Mouse (Mus musculus): ENCODE results near the gene Mcu.

Mcu gene

DNA sequence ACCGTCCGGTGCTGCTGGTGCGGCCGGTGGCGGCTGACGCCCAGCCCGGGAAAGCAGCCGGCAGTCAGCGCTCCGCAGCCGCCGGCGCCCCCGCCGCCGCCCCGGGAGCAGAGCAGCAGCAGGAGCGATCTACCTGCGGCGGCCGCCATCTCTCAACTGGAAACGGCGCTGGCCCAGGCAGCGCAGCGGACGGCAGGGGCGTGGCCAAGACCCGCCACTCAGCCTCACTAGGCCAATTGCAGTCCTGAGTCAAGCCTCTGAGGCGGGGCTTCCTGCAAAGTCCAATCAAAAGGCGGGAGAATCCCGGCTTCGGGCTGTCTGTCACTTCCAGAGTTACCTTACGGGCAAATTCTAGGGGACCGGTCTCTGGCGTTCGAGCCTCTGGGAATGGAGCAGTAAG lies at the start of gene Mcu:
TSS of gene Mcu (minus strand) at position 171 of the 400 bp plus-strand sequence.
- peak; percentile 95 for DNase-seq (ENCODE audit: low read depth)

DNA sequence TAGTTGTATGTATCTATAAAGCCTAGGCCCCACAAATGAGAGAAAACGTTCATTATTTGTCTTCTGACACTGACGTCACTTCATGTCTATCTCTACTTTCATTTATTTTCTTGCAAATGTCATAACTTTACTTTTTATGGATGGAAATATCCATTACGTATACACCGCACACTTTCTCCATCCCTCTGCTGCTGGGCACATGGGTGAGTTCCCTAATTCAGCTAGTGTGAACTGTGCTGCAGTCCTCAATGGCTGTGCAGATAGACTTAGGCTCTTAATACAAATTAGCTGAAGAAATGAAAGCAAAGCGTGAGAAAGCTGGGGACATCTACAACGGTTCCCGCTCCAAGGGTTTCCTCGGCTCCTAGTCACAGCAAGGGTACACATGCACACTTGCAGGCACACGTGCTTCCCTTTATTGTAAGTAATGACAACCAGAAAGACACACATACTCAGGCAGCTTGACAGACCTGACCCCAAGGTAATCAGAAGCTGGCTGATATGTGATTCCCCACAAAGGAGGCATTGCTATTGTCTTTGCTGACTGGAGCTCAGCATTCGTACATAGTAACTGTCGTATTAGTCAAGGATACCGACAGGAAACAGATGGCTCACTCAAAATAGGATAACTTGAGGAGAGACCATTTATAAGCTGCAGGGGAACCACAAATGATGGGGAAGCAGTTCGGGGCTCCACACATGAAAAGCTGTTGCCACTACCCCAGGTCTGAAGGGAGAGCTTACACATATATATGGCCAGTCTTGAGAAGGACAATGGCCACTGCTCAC lies 49.2 kb upstream of the Mcu start:
- DNase-seq (ENCODE audit: low read depth), result peak; percentile 83

DNA sequence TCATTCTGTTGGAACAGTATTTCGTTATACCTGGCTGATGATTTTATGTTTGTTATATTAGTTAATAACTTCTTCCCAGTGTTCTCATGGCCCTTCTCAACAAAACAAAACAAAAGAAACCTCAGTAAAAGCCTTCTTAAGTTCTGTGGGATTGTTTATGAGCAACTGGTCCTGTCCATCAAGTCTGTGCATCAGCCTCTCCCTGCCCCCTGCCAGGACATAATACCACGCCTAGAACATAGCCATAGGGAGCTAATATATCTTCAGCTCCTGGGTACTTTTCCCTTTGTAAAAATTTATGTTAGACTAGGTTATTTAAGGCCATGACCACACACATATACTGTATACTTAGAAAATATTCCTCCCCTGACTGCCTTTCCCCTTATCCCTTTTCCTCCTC lies 48.3 kb upstream of the Mcu start:
- DNase-seq (ENCODE audit: low read depth), result no peak

DNA sequence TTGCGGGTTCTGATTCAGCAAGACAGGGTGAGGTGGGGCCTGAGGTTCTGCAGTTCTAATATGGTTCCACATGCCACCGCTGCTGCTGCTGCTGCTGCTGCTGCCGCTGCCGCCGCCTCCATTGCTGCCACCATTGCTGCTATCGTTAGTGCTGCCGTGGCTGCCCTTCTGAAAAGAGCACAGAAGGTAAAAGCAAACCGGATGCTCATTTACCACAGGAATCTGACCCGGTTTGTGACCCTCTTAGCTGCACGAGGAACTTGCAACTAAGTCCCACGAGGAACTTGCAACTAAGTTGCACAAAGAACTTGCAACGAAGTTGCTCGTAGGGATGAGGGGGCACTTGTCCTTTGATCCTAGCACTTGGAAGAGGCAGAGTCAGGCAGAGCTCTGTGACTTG lies 40.3 kb upstream of the Mcu start:
- DNase-seq (ENCODE audit: low read depth), result no peak

DNA sequence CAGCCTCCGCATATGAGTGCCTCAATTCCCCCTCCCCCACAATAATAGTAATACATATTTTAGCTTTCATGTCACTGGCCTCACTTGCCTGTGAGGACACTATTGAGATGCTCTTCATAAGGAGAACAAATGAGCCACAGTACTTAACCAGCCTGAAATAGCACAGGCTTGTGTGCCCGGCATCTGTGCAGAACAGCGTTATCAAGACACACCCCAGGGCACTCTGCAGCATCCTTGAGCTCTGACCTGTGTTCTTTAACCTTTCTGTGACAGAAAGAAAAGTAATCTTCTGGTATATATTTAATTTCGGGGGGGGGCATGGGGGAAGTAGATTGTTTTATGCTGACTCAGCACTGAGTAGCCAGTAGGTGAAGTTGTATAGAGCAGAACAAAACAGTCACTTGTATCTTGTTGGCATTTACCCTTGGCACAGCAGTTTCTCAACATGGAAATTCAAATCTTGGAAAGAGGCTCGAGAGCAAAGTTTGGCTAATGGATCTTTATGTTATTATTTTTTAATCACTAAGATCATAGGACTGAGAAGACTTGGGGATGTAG lies 30.4 kb upstream of the Mcu start:
- no peak for DNase-seq (ENCODE audit: low read depth)

DNA sequence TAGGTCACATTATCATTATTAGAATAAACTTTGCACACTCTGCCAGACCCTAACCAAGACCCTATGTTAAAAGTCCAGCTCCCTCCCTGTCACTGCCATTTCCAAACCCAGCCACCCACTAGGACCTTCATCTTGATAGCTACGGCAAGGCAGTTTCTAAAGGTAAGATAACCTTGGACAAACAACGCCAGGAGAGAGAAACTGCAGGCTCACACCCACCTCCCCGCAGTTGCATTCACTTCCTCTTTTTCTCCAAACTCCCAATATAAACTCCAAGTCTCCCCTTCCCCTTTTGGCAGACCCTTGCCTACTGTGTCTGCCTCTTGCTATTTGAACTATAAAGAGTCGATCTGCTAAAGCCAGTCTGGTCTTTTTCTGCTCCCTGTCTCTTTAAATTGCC lies 28.7 kb upstream of the Mcu start:
- DNase-seq (ENCODE audit: low read depth), result no peak

DNA sequence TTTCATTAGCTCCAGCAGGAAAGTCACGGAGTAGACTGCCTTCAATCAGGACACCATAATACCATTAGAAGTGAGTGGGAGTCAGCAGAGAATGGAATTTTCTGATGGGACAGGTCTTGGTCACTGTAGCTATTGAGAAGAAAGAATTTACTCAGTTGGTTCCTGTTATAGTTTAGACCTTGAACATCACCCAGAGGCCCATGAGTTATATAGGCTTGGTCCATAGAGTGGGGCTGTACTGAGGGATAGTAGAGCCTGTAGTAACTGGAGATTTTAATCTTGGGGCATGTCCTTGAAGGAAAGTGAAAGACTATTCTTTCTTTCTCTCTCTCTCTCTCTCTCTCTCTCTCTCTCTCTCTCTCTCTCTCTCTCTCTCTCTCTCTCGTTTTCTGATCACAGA lies 28.2 kb upstream of the Mcu start:
- DNase-seq (ENCODE audit: low read depth), result no peak

DNA sequence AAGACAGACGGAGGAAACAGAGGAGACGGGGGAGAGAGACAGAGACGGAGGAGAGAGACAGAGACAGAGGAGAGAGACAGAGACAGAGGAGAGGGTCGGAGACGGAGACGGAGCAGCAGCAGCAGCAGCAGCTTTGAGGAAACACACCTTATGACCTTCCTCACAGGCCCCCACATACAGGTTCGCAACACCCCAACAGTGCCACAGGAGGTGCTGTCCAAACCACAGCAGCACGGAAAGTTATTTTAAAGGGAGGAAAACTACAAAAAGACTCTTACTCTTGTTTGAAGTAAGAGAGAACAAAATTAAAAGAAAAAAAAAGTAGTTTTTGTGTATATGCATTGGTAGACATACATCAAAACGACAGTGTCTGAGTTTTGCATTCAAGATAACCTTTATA lies 27.2 kb upstream of the Mcu start:
- DNase-seq (ENCODE audit: low read depth), result no peak

DNA sequence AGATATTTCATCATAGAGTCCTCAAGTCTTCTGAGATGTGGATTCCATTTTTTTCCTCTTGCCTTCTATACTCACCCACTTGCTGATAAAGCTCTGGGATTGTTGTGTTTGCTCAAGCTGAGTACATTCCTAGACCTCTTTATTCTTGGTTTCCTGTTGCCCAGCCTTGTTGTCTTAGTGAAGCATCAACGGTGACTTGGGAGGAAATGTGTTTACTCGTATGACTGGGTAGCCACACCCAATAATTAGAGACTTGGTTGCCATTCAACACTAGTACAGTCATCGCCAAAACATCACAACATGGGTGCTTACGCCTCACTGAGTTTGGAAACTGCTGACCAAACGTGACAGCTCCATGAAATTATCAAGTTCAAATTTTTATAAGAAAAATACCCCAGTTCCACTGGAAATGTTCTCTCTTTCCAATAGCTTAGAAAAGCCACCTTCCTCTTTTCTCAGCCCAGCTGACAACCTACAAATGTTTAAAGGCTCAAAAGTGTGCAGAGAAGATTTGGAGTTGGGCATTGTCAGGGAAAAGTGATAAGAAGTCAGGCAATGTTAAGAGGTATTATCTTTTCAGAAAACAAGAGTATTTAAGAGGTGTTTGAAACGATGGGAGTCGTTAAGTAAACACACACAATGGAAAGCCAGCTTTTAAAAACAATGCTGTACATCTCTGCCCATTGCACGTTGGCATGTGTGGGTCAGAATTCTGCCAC lies 26.3 kb upstream of the Mcu start:
- no peak for DNase-seq (ENCODE audit: low read depth)

DNA sequence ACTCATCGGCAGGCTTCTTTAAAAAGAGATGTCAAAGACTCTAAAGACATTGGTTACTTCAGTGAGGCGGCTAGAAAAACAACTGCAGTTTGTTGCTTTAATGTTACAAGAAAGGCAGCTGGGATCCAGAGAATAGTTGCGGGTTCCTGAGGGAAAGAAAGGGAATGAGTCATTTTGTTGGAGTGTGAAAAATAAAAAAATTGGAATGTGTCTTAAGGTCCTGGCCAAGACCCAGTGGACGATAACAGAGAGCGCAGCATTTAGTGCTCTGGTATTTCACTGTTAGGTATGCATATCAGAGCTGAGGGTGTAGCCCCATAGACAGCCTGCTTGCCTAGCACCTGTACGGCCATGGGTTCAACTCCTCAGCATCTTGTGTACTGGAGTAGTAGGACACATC lies 22.1 kb upstream of the Mcu start:
- no peak for DNase-seq (ENCODE audit: low read depth)

DNA sequence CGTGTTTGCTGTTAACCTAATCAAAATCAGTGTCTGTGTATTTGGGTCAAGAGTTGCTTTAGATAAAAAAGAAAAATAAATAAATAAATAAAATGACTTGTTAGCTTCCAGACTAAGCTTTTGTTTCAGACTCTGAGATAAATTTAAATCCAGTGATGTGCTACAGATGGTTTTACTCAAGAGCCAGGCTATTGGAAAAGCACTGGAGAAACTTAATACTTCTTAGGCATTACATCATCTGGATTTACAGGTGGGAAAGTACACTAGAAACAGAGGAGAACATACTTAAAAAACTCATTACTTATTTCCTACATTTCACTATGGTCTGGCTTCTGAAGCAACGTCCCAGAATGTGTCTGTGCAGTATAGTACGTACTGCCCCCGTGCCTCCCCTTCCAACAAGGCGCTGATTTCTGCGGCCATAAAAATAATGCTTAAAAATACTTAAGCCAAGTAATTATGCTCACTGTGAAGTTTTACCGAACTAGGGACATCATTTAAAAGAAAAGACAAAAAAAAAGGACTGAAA lies 21.2 kb upstream of the Mcu start:
- no peak for DNase-seq (ENCODE audit: low read depth)

DNA sequence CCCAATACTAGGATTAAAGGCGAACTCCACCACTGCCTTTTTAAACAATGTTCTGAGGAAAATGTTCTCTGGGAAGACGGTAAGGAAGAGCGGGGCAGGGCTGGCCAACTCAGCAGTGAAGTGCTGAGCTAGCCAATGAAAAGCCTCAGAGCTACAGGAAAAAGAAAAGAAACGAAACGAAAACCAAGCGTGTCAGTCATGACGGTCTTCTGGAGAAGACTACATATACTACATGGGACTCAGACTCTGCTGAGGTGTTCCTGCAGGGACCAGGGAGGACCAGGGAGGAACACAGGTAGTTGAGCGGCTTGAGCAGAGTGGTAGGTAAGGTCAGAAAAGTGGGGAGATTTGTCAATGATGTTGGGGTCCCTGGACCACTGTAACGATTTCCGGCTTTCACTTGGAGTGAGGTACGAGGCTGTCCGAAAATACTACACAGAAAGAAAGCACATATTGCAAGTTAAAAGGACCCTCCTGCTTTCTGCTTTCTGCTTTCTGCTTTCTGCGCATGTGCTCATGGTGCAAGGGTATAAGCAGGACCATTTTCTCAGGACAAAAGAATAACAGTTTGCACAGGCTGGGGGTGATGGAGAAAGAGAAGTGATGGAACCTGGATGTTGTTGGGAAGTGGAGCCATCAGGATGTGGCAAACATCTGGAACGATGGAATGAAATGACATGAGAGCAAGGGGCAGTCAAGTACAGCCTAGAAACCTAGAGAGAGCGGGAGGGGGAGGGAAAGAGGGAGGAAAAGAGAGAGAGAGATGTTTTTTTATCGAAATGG lies 20.4 kb upstream of the Mcu start:
- DNase-seq (ENCODE audit: low read depth), result peak; percentile 71

DNA sequence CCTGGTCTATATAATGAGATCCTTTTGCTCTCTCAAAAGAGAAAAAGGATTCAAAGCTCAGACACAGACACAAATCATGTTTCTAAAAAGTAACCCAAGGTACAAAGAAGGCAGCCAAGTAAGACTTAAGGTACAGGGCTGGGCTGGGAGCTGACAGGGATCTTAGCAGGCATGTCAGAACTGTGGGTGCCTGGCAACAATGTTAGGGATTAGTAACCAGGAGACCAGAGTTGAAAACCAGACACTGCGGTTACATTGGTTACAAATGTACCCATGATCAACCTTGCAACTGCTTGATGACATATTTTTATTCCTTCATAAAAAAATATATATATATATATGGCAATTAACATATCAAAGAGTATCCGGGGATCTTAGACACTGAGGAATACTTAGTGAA lies 19.6 kb upstream of the Mcu start:
- no peak for DNase-seq (ENCODE audit: low read depth)

DNA sequence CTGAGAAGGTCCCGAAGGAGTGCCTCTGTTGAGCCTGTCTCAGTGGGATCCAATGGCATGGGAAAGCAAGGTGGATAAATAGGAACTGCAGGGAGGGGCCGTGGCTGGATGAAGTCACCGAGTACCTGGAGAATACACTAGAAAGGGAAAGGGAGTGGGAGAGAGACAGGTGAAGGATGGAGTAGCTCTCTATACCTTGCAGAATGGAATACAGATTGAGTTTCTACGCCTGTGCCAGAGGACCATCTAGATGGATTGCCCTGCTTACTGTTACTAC lies 13.0 kb upstream of the Mcu start:
- DNase-seq (ENCODE audit: low read depth), result no peak

DNA sequence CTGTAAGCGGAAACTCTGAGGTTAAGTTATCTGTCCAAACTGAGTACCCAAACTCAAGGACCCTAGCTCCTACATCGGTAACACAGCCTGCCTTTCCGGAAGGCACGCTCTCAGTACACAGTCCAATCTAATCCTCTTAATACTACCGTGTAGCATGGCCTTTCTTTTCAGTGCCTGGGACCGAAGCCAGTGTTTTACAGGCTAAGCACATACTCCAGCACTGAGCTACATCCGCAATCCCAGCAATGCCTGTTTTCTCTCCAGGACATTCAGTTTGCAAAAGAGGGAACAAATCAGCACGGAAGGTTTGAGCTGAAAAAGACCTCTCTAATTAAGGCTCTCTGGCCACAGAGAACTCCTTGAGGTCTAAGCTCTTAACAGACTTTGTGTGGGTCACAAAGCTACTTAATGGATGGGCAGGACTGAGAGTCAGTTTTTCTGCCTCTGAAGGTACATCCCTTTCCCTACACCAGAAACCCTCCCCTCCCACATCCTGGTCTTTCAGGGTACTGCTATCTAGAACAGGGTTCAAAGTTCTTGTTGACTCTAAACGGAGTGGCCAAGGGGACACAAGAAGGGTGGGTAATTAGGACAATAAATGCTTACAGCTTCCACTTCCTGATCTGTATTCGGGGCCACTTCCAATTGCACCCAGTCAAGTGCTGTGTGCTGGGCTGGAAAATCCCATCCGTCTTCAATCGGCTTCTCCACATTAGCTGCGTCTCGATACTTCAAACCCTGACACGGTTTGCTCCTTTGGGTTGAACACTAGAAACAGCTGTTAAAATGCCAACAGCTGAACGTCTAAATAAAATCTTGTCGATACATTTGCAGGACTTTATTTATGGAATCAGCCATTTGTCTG lies 12.4 kb upstream of the Mcu start:
- DNase-seq (ENCODE audit: low read depth), result no peak

DNA sequence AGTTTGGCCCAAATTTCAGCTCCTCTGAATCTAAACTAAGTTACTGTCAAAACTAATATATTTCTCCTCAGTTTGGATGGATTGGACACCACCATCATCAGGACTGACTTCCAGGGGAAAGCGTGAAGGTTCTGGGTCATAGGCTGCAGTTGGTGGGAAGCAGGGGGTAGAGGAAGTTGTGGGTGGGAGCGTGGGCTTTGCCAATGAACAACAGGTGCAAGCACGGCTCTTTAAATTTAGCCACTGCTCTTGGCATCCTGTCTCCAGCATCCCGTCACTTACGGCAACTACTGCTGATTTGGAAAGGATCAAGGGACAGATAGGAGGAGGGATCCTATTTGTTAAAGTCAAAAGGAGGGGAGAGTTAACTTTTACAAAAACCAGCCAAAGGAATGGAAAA lies 7.0 kb upstream of the Mcu start:
- DNase-seq (ENCODE audit: low read depth), result no peak

DNA sequence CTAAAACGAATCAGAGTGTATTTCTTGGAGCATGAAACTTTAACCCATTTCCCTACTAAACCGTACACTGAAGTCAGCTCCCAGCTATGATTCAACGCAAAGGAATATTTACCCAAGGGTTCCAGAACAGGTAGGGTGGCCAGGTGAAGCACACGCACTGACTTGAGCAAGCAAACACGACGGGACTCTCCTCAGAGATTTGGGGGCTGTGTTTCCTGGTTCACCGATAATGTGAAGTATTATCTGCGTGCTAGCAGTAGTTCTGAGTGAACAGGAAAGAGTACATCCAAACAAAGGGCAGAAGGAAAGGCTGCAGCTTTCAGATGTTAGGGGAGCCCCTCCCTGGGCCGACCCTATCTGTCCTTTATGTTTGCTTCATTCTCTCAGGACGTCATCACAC lies 4.9 kb upstream of the Mcu start:
- DNase-seq (ENCODE audit: low read depth), result no peak

DNA sequence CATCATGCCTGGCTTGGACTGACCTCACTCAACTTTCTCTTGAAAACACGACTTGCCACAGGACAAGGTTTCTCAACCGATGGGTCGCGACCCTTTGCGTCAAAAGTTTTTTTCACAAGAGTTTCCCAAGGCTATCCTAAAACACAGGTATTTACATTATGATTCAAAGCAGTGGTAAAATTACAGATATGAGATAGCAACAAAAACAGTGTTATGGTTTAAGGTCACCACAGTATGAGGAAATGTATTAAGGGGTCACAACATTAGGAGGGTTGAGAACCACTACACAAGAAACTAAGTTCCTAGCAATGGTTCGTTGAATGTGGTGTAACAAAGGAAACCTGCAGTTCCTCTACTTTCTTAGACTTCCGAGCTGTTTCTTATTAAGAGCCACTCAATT lies 1.3 kb upstream of the Mcu start:
- DNase-seq (ENCODE audit: low read depth), result peak; percentile 66

DNA sequence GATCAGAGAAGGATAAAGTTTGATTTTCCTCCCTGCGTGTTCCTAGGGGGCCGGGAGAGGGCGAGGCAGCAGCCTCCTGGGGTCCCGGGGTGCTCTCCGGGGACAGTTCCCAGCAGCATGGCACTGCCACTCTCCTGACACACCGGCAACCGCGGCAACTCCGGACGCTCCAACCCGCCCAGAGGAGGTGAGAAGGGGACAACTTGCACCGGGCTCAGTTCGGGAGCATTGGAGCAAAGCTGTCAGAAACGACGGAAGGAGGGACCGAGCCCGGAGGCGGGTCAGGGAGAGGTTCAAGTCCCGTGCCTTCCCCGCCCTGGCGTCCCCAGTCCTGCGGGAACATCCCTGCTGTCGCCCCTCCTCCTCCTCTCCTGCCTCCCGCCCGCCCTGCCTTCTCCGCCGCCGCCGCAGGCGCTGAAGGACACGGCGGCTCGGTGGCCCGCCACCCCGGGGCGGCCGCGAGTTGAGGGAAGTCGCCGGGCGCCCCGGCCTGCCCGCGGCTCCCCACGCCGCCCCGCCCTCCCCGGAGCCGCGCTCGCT lies 441 bp downstream of the Mcu start, which contains the start of gene Gm10322:
TSS of gene Gm10322 (plus strand) at position 83 of the 540 bp plus-strand sequence.
- peak; percentile 54 for DNase-seq (ENCODE audit: low read depth)

DNA sequence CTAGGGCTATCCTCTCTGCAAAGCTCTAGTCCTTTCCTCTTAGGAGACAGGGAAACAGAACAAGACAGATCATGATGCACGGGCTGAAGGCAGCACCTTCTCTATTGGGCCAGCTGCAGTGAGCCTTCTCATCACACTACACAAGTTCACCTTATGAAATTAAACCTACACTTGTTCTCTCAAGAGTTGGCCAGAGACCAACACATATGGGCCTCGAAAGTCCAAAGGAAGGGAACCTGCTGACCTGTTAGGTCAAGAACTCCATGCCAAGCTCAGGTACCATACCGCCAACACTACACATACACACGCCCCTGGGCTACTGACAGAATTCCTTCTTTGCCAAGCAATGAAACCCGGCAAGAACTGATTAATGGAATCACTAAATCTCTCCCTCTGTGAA lies 1.1 kb downstream of the Mcu start:
- peak; percentile 39 for DNase-seq (ENCODE audit: low read depth)

DNA sequence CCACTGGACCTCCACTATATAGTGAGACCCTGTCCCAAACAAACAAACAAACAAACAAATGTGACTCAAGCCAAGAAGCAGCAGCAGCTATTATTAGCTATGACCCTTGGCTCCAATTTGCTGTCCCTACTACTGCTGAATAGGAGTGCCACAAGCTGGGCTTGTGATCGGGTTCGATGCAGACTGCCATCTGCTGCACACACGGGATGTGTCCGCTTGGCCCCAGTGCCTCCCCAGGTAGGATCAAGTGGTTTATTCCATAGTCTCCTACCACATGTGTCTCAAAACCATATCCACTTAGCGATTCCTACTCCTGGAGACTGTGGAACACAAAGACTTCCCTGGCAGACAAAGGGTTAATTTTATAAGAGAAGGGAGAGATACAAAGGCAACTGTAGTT lies 2.4 kb downstream of the Mcu start:
- no peak for DNase-seq (ENCODE audit: low read depth)

Data from 416B (cell line).